8 mouse cellular contexts compared by ENCODE assay signal in the genomic region with DNA sequence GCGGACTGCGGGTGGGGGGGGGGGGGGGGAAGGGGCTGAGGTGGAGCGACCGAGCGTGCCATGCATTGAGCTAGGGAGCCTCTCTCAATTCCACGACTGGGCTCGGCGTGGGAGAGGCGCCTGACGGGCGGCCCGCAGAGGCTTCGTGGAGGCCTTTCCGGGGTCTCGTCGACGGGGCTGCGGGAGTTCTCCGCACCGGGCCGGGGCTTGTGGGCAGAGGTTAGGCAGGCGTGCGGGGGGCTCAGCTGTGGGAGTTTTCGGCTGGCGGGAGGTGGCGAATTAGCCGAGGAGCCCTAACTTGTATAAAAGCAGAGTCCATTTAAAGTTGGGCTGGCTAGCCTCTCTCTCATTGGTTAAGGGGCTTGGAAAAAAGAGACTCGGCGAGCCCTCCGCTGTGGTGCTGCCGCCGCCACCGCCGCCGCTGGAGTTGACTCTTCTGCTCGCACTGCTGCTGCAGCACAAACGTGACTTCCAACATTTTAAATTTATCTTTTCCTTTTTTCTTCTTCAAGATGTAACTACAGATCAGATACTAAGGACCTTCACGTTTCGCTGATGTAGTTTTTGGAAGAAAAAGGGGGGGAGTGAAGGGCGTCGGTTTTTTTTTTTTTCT. TPM values are rescaled to one million over a fixed set of nuclear protein-coding genes. Genes with fewer than 3 reads are reported as not detected.
A peak's percentile ranks its signal among the peaks of the same experiment; 100 is the strongest.
DNase-seq lines count a peak whose midpoint lies in the region; ATAC-seq and TF ChIP-seq lines count a peak whose summit lies in the region.

No protein-coding gene starts in this region.

- peak overlapping the region; percentile 77 for H3K9ac ChIP-seq in hindbrain, embryonic 16.5 days (ENCODE audit: low read depth, low read length)

- no peak; the same call in 1 of the 2 replicates for TF ChIP-seq CTCF in left cerebral cortex, adult 2 months (IDR thresholded peaks at IDR 0.05)

- no peaks in the 10 kb centered on the region for H3K27me3 ChIP-seq in hindbrain, embryonic 16.5 days (replicated peaks; ENCODE audit: control insufficient read depth, insufficient read depth, low read length)

- peaks cover 7% of the 10 kb centered on the region for H3K4me1 ChIP-seq in hindbrain, embryonic 16.5 days (ENCODE audit: control insufficient read depth, insufficient read depth, low read depth, low read length)

- peak; percentile 86 for ATAC-seq in hindbrain, embryonic 16.5 days

- H3K4me2 ChIP-seq in hindbrain, embryonic 16.5 days (ENCODE audit: low read length), result peak overlapping the region; percentile 62

- no peaks in the 10 kb centered on the region for H3K9me3 ChIP-seq in hindbrain, embryonic 16.5 days (ENCODE audit: control insufficient read depth, low read length)

- DNase-seq in ZHBTc4 (ENCODE audit: low read depth, low spot score), result peak; percentile 94
- DNase-seq in cerebellum, postnatal 4 days (ENCODE audit: low spot score in 2 of 2), result peak; percentile 64 to 77
- DNase-seq in gastrocnemius, adult 18-20 months (ENCODE audit: low spot score), result peak; percentile 90
- DNase-seq in left cerebral cortex, adult 2 months (ENCODE audit: extremely low spot score in 1 of 2, low spot score in 2 of 2), result peak; percentile 84 to 86
- DNase-seq in retina, postnatal 7 days (ENCODE audit: low read depth, low spot score), result peak; percentile 77
- peak; percentile 82 to 83 for DNase-seq in urinary bladder, adult 18-20 months (ENCODE audit: low spot score in 2 of 2)

- intact Hi-C loops in left cerebral cortex, adult 2 months (cut with DNase I), result loop anchor here (1.0 to 10.0 kb wide), 5 partner anchors 244 to 869 kb away; no protein-coding TSS in a partner anchor

- WGBS in hindbrain, embryonic 16.5 days, result under 1% methylated on average over 36 of the region's 41 CpGs
- WGBS in macrophage (ENCODE audit: missing documents), result 3% methylated on average over 28 of the region's 41 CpGs

- peaks cover 45% of the 10 kb centered on the region for H3K79me2 ChIP-seq in macrophage (ENCODE audit: inconsistent target)

- peak overlapping the region; percentile 99 for H3K27ac ChIP-seq in hindbrain, embryonic 16.5 days (ENCODE audit: low read depth, low read length)
- peak overlapping the region; percentile 99 for H3K27ac ChIP-seq in left cerebral cortex, adult 2 months
- H3K27ac ChIP-seq in macrophage, result peak overlapping the region; percentile 65

- peak overlapping the region; percentile 84 for H3K4me3 ChIP-seq in hindbrain, embryonic 16.5 days (ENCODE audit: low read length)
- peak overlapping the region; percentile 87 for H3K4me3 ChIP-seq in left cerebral cortex, adult 2 months
- H3K4me3 ChIP-seq in macrophage (ENCODE audit: inconsistent target), result peak overlapping the region; percentile 73

- H3K36me3 ChIP-seq in hindbrain, embryonic 16.5 days (ENCODE audit: control insufficient read depth, insufficient read depth, low read length), result no peaks in the 10 kb centered on the region
- no peaks in the 10 kb centered on the region for H3K36me3 ChIP-seq in macrophage (ENCODE audit: inconsistent target)

RNA-seq across cellular contexts. Expression of gene Jarid2, which starts 1.8 kb away (rescaled TPM):
- 10 to 100 TPM; 17.4 to 20.0 TPM for total RNA-seq in gastrocnemius, adult 18-20 months (2021)
- polyA plus RNA-seq in hindbrain, embryonic 16.5 days (2015; fragmentation: Nextera tagmentation; extraction: Ambion mirVana), result 28.6 and 33.8 TPM in 2 replicates
- total RNA-seq in left cerebral cortex, adult 2 months (2021), result 10 to 100 TPM; 34.8 to 34.9 TPM
- 100 to 1,000 TPM in 5 of 26 experiments, 10 to 100 TPM in 21; 49.8 to 237 (median 70.5) TPM for total RNA-seq in macrophage (2018; cell fraction: chromatin; rRNA removed)
- total RNA-seq in macrophage (2018; cell fraction: cytosol; rRNA removed), result 10 to 100 TPM in 19 of 26 experiments, 1 to 10 TPM in 7; 7.7 to 34.1 (median 13.2) TPM
- 100 to 1,000 TPM in 3 of 26 experiments, 10 to 100 TPM in 23; 40.2 to 196 (median 59.1) TPM for total RNA-seq in macrophage (2018; cell fraction: nucleus; rRNA removed)
- polyA plus RNA-seq in macrophage (2018), result 8.4 to 10.6 TPM (median 10.0 TPM) in 3 replicates

Comparison
In these comparisons a context has a peak if more than half of its experiments do, and no peak if none do; other contexts are left out.
1. Peak in every context shown above with its lines: DNase-seq, ATAC-seq, H3K4me3 ChIP-seq and H3K27ac ChIP-seq.